Mouse (Mus musculus) ovary, postnatal 10 days (tissue): Measurements from ENCODE around the gene Spag5.
"Not testable (repeated sequence)": the region's sequence is repeated elsewhere in the genome, so short reads cannot be mapped to it uniquely, and the experiment has no call there.

Experiments used
- DNase-seq: peaks from one replicate; pipeline ENCODE4 v3.0.0; 2022; ENCODE audit warnings: low spot score

Spag5 gene

GRCm38 (mm10) chr11:78301357-78302084 lies at the start of gene Spag5:
Gene Spag5 (plus strand): TSS chr11:78301529.
- DNase-seq = peak; percentile 78

GRCm38 (mm10) chr11:78256618-78257017 lies 44.7 kb upstream of the Spag5 start:
- DNase-seq = no peak

GRCm38 (mm10) chr11:78260489-78261258 lies 40.7 kb upstream of the Spag5 start:
- DNase-seq = no peak

GRCm38 (mm10) chr11:78261380-78262352 lies 39.7 kb upstream of the Spag5 start, which contains the start of gene 2610507B11Rik:
Gene 2610507B11Rik (plus strand): TSS chr11:78261752.
- peak; percentile 73 for DNase-seq

- DNase-seq = no peak
Observed at GRCm38 (mm10) chr11:78262550-78262949, 38.8 kb upstream of the Spag5 start.

- DNase-seq = no peak
Observed at GRCm38 (mm10) chr11:78265571-78265970, 35.8 kb upstream of the Spag5 start.

GRCm38 (mm10) chr11:78271986-78272385 lies 29.3 kb upstream of the Spag5 start:
- no peak for DNase-seq

GRCm38 (mm10) chr11:78275596-78275995 lies 25.7 kb upstream of the Spag5 start:
- no peak for DNase-seq

- DNase-seq = not testable (repeated sequence)
Observed at GRCm38 (mm10) chr11:78276169-78276568, 25.2 kb upstream of the Spag5 start.

GRCm38 (mm10) chr11:78278853-78279252 lies 22.5 kb upstream of the Spag5 start:
- DNase-seq = no peak

- DNase-seq = no peak
Observed at GRCm38 (mm10) chr11:78279586-78279985, 21.7 kb upstream of the Spag5 start.

GRCm38 (mm10) chr11:78289146-78289763 lies 12.1 kb upstream of the Spag5 start:
- no peak for DNase-seq

GRCm38 (mm10) chr11:78290654-78291053 lies 10.7 kb upstream of the Spag5 start, which contains the start of gene BC030499:
Gene BC030499 (plus strand): TSS chr11:78290841.
- no peak for DNase-seq

GRCm38 (mm10) chr11:78294585-78294984 lies 6.7 kb upstream of the Spag5 start:
- no peak for DNase-seq

- DNase-seq = no peak
Observed at GRCm38 (mm10) chr11:78300917-78301316, 412 bp upstream of the Spag5 start.

GRCm38 (mm10) chr11:78305272-78305671 lies 3.9 kb downstream of the Spag5 start:
- DNase-seq = no peak

GRCm38 (mm10) chr11:78310861-78311511 lies 9.7 kb downstream of the Spag5 start:
- no peak for DNase-seq

- DNase-seq = no peak
Observed at GRCm38 (mm10) chr11:78313662-78314061, 12.3 kb downstream of the Spag5 start.

- DNase-seq = no peak
Observed at GRCm38 (mm10) chr11:78318411-78318810, 17.1 kb downstream of the Spag5 start.

GRCm38 (mm10) chr11:78322076-78322831 lies 20.9 kb downstream of the Spag5 start:
- no peak for DNase-seq
